Mouse (Mus musculus) thymus, adult 2 months (tissue): ENCODE measurements around the gene Tanc1. TPM values are rescaled to one million over a fixed set of nuclear protein-coding genes. Genes with fewer than 3 reads are reported as not detected.

Experiments used
- DNase-seq: peaks from one replicate; pipeline ENCODE4 v3.0.0; 2021
- H3K27ac ChIP-seq: fragments of 200-500 bp; 2 replicates; pipeline ENCODE4 v1.5.1; 2012; ENCODE audit warnings: low read length, control low read depth; ENCODE audit not compliant: control insufficient read depth, insufficient read depth
- H3K27me3 ChIP-seq: fragments of 200-500 bp; 2 replicates; pipeline ENCODE4 v1.6.1; 2012; ENCODE audit warnings: mild to moderate bottlenecking, low read length, moderate library complexity, mixed read lengths; ENCODE audit not compliant: control insufficient read depth, insufficient read depth
- H3K36me3 ChIP-seq: fragments of 200-500 bp; 2 replicates; pipeline ENCODE4 v1.6.1; 2012; ENCODE audit warnings: mild to moderate bottlenecking, low read length, moderate library complexity; ENCODE audit not compliant: control insufficient read depth, insufficient read depth
- H3K4me1 ChIP-seq: fragments of 200-500 bp; replicated peaks from 2 replicates; pipeline ENCODE4 v1.6.1; 2012; ENCODE audit warnings: low read length; ENCODE audit not compliant: control insufficient read depth, insufficient read depth
- H3K4me3 ChIP-seq: fragments of 200-500 bp; 2 replicates; pipeline ENCODE4 v1.5.1; 2012; ENCODE audit warnings: mild to moderate bottlenecking, low read length, control low read depth, moderate library complexity; ENCODE audit not compliant: control insufficient read depth, insufficient read depth
- CTCF ChIP-seq: fragments of 200-500 bp; IDR thresholded peaks from 2 replicates; pipeline ENCODE4 v1.5.1; 2012; ENCODE audit warnings: mild to moderate bottlenecking, control low read depth, low read length, moderate library complexity, borderline replicate concordance; ENCODE audit not compliant: control insufficient read depth, poor library complexity, insufficient read depth; ENCODE audit errors: extremely low read depth
- POLR2A ChIP-seq: fragments of 200-500 bp; IDR thresholded peaks from 2 replicates; pipeline ENCODE4 v1.6.1; 2012; ENCODE audit warnings: mild to moderate bottlenecking, low read length, control low read depth, moderate library complexity; ENCODE audit not compliant: control insufficient read depth, poor library complexity, insufficient read depth; ENCODE audit errors: extremely low read depth
- WGBS: fragments of 180-500 bp; shearing (Covaris S2); methylation state at CpG from one replicate; pipeline ENCODE4 v1.1.7; 2018; 5-methylcytosine and 5-hydroxymethylcytosine counted together
- polyA plus RNA-seq: library from polyadenylated mRNA; depleted of rRNA; stranded (reverse); fragments of >200 nt; gene quantifications from 2 replicates; pipeline ENCODE4 v1.2.3, GENCODE M21; 2012; rRNA removed

Gene Tanc1
- polyA plus RNA-seq, 1 experiment = 7.3 TPM

- no peak for DNase-seq
- WGBS = 85% methylated on average over 6 of the region's 6 CpGs
- no peaks in the 10 kb centered on the region for H3K27me3 ChIP-seq
- H3K4me3 ChIP-seq = no peak overlapping the region
- no peaks in the 10 kb centered on the region for H3K4me1 ChIP-seq
- TF ChIP-seq POLR2A = no peak
- no peak for TF ChIP-seq CTCF
- H3K27ac ChIP-seq = no peak overlapping the region
- H3K36me3 ChIP-seq = no peaks in the 10 kb centered on the region
Observed at GRCm38 (mm10) chr2:59889699-59890098, 277.9 kb downstream of the Tanc1 start.

Other genes starting within 250 kb of the Tanc1 start
- gene Dapl1, start 127.4 kb upstream of the Tanc1 start, polyA plus RNA-seq = 4.1 and 4.7 TPM in 2 replicates